Mouse (Mus musculus) Muller cell, postnatal 12 days (primary cell): Measurements from ENCODE around the gene Traf1.

ENCODE experiments used
- DNase-seq: peaks from one replicate; pipeline ENCODE4 v3.0.0-alpha.2; 2015; ENCODE audit errors: inconsistent ontology term

The Traf1 gene

GRCm38 (mm10) chr2:34961481-34962036, at the start of gene Traf1:
Gene Traf1, minus strand, starts transcription at chr2:34961772.
- peak; percentile 22 for DNase-seq

- DNase-seq = no peak
These were observed 37.4 kb upstream of the Traf1 start for GRCm38 (mm10) chr2:34998956-34999355.

- DNase-seq = no peak
These were observed 34.9 kb upstream of the Traf1 start for GRCm38 (mm10) chr2:34996506-34996905.

- peak; percentile 51 for DNase-seq
These were observed 32.3 kb upstream of the Traf1 start for GRCm38 (mm10) chr2:34993696-34994356.

- peak; percentile 68 for DNase-seq
These were observed 31.4 kb upstream of the Traf1 start for GRCm38 (mm10) chr2:34992729-34993695.

GRCm38 (mm10) chr2:34991966-34992365, 30.4 kb upstream of the Traf1 start:
- no peak for DNase-seq

GRCm38 (mm10) chr2:34989749-34990148, 28.2 kb upstream of the Traf1 start:
- DNase-seq = no peak

- DNase-seq = no peak
These were observed 26.0 kb upstream of the Traf1 start for GRCm38 (mm10) chr2:34987595-34987994.

- DNase-seq = no peak
These were observed 23.3 kb upstream of the Traf1 start for GRCm38 (mm10) chr2:34984885-34985284.

GRCm38 (mm10) chr2:34982906-34983698, 21.5 kb upstream of the Traf1 start:
- DNase-seq = peak; percentile 26

GRCm38 (mm10) chr2:34982096-34982724, 20.6 kb upstream of the Traf1 start:
- peak; percentile 71 for DNase-seq

GRCm38 (mm10) chr2:34979459-34980011, 18.0 kb upstream of the Traf1 start:
- peak; percentile 32 for DNase-seq

GRCm38 (mm10) chr2:34978226-34978625, 16.7 kb upstream of the Traf1 start:
- no peak for DNase-seq

- no peak for DNase-seq
These were observed 15.5 kb upstream of the Traf1 start for GRCm38 (mm10) chr2:34976945-34977658.

- DNase-seq = no peak
These were observed 14.9 kb upstream of the Traf1 start for GRCm38 (mm10) chr2:34976447-34976846.

- no peak for DNase-seq
These were observed 11.5 kb upstream of the Traf1 start for GRCm38 (mm10) chr2:34973087-34973486.

- DNase-seq = no peak
These were observed 9.7 kb upstream of the Traf1 start for GRCm38 (mm10) chr2:34971080-34971888.

- DNase-seq = peak; percentile 69
These were observed 8.6 kb upstream of the Traf1 start for GRCm38 (mm10) chr2:34970092-34970750.

GRCm38 (mm10) chr2:34969166-34969565, 7.6 kb upstream of the Traf1 start:
- DNase-seq = no peak
